Mouse (Mus musculus) cerebellum, adult 11 months (tissue): ENCODE data around the gene Runx2.

Experiments used
- DNase-seq: peaks from one replicate; pipeline ENCODE4 v3.0.0; 2022

Gene Runx2

DNA sequence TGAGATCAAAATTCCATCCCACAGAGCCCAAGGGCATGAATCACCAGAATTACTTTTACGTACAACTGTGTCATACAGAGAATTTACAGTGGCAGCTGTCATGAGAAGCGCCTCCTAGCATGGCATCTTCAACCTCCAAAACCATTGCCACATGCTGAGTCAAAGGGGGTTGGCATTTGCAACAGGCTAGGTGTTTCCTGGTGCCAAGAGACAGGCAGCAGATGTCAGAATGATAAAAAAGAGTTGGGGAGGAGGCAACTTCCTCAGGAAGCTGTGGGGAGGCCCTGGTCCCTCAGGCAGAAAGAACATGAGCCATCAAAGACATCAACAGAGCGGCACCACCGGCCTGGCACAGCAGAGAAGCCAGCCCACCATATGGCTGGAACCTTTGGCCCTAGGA lies 160.1 kb downstream of the Runx2 start:
- no peak for DNase-seq

DNA sequence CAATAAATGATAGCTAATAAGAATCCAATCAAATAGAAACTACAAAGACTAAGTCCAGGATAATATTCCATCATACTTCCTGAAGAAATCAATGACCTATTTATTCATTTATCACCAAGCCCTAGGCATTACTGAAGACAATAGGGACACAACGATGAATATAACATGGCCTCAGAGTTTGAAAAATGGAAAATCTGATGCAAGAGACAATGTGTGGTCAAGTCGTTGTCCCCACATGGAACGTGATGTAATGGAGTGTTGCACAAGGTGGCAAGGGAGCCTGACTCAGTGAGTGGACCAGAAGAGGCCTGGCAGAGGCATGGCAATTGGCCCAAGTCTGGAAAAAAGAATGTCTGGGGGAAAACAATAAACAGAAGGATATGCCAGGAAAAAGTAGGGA lies 161.5 kb downstream of the Runx2 start:
- no peak for DNase-seq

DNA sequence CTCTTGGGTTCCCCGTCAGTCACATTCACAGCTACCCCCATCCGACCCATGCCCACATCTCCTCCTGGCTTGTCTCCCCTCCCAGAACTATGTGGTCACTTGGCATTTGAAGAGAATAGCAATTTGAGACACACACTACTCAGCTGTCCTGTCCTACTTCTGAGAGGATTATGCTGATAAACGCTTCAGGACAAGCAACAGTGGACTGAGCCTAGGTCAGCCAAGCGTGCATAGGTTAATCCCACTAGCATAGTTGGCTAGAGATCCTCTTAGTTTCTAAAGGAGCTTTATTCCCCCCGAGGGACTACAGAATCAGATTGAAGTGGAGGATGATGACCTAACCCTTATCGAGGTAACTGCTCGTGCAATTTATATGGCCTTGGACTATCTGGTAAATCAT lies 162.5 kb downstream of the Runx2 start:
- DNase-seq: no peak

DNA sequence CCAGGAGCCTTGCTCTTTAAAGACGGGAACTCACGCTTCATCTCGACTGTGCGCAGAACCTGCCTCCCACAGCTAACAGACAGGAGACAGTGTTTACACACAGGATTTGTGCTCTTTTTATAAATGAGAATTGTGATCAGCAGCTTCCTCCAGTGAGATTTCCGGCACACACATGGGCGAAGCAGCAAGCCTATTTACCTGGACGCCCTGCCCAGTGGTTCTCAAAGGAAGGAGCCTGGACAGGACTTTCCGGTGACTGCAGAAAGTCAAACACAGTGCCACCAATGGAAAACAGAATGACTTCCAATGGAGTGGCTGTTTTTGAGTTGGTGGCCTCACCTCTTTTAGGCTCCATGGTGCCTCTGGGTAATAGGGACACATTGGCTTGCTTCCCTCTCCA lies 163.0 kb downstream of the Runx2 start:
- no peak for DNase-seq

DNA sequence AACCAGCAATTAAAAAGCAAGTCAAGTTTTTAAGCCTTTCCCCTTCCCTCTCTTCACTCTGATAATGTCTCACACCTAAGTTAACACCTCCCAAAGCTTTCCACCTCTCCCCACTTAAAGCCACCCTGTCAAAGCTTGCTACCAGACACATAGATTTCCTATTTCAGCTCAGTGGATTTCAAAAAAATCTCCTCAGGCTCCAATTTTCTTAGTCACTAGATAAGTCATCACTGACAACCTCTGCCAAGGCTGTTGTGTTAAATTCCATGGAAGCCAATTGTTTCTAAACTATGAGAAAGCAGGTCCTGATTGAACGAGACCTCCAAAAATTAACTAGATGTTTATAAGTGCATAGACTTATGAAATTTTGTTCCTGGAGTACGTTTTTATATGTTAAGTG lies 164.2 kb downstream of the Runx2 start:
- no peak for DNase-seq

DNA sequence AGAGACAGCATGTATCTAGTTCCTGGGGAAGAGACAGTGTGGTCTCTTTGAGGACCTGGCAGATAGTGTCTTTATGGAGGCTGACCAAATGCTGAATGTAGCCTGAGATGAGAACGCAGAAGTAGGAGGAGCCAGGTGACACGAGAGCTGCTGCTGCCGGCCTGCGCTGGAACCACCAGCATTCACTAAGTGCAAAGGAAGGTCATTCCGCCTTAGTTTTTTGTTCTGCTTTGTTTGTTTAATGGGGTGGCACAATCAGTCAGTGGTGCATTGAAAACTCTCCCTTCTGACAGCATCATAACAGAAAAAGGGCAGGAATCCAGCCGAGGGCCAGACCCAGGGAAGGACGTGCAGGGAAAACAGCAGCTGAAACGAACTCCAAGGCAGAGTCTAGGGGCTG lies 165.5 kb downstream of the Runx2 start:
- DNase-seq: no peak

DNA sequence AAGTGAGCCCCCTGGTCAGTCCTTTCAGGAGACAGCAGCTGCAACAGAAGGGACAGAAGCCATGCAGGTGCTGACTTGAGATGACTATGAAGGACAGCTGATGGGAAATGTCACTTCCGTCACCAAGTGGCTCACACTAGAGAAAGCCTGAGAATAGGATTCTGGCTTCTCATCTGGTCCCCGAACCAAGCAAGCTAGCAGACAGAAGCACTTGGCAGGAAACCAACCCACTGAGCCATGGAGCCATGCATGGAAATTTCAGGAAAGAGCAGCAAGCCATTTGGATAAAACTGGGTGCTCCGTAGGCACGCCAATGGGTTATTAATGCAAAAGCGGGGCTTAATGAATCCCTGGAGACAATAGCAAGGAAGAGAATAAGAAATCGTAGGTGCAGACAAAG lies 166.7 kb downstream of the Runx2 start:
- no peak for DNase-seq

DNA sequence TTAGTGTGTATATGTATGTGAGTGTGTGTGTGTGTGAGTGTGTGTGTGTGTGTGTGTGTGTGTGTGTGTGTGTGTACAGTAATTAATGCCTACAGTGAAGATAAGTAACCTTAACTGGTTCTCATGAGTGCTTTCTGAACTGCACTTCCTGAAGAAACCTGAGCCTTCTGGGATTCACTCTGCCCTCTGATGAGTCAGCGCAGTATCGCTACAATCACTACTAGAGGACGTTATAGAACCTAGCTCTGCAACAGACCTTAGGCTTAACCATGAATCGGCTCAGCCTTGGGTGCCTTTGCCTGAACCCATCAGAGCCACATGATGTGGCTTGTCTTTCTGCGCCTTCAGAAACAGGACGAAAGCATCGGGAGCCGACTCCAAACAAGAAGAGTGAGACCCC lies 169.5 kb downstream of the Runx2 start:
- no peak for DNase-seq

DNA sequence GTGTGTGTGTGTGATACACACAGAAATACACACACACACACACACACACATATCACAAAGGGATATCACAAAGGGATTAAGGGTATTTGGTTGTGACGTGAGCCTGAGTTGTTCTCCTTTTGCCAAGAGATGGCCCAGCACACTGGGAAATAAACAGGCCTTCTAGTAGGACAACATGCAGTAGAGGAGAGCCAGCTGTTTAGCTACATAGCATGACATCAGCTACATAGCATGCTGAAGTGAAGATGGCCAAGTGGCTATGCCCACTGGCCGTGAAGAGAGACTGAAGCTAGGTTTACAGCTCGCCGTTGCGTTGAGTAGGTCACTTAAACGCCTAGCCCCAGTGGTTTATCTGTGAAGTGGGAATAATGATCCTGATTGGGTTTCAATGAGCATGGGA lies 171.3 kb downstream of the Runx2 start:
- no peak for DNase-seq

DNA sequence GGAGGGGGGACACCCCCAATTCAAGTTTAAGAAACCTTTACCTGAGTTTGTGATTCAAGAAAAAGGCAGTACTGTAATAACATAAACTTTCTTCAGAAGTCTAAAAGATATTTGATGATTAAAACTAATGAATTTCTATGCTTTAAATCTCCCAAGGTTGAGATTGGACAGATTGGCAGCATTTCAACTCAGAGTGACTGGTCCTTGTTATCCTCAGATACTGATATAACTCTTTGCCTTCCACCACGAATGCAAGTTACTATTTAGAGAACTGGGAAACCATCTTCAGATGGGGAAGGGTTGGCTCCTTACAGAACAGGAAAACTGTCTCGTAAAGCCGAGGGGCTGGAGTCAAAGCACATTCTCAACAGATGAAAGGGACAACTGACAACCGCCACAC lies 172.5 kb downstream of the Runx2 start:
- DNase-seq: no peak

DNA sequence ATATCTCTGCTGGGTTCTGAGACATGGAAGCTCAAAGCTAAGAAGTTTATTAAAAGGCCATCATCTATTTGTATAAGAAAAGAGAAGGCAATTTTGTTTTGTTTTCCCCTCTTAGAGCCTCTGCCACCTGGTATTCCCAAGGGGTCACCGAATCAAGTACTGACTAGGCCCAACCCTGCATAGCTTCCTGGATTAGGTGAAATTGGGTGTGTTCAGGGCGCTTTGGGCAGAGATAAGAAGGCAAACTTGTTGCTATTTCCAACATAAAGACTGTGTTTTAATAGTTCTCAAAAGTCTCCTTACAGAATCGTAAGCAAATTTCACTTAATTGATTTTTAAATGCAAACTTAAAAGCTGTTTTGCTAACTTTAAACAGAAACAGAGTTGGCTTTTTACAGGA lies 173.7 kb downstream of the Runx2 start:
- DNase-seq: no peak

DNA sequence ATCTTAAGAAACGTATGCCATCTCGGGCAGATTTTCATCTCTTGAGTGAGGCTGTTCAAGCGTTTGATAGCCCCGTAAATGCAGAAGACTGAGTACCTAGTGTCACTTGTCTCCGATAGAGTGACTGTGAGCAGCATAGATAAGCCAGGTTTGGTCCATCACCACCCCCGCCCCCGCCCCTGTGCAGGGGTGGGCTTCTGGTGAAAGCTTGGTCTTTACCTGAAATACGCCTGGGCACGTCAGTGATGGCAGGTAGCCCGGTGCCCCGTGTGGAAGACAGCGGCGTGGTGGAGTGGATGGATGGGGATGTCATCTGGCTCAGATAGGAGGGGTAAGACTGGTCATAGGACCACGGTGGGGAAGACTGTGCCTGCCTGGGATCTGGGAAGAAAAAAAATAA lies 175.2 kb downstream of the Runx2 start:
- DNase-seq: no peak

DNA sequence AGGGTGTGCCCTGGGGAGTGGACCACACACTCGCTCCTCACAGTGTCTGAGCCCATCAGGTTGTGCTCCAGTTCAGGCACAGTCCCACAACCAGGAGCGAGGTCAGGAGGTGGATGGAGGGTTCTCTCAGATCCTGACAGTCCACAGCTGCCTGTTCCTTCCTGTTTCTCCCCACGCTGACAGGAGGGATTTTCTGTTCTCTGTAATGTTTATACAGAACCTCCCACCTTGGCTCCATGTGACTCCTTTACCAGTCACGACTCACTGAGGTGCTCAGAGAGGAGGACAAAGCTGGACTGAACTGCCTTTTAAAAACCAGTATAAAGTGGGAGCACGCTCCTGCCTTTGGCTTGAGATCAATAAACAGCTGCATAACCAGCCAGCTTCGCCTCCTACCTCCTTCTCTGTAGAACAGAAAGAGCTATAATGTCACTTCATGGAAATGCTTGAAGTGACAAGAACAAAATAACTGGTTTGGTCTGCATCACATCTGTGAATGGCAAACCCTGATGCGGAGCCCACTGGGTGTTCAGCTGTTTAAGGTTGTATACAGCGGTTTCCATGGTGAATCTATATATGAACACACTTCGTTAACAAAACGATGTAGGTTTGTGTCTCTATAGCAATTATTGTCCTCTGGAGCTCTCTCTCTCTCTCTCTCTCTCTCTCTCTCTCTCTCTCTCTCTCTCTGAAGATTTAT lies 177.3 kb downstream of the Runx2 start:
- DNase-seq: no peak

DNA sequence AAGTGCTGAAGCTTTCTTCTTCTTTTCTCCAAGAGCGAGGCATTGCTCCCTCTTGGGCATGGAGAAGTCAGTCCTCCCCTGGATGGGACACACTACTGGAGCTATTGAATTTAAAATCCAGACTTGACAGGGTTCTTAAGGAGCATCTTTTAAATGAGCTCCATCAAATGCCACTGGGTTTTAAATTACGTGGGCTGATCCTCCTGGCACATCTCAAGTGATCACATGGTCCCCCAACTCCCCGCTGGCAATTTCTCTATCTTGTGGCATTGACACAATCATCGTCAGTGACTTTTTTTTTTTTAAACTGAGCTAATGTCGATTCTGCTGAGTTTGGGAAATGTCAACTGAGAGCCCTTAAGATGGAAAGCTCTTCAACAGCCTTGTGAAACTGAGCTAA lies 180.1 kb downstream of the Runx2 start:
- no peak for DNase-seq

DNA sequence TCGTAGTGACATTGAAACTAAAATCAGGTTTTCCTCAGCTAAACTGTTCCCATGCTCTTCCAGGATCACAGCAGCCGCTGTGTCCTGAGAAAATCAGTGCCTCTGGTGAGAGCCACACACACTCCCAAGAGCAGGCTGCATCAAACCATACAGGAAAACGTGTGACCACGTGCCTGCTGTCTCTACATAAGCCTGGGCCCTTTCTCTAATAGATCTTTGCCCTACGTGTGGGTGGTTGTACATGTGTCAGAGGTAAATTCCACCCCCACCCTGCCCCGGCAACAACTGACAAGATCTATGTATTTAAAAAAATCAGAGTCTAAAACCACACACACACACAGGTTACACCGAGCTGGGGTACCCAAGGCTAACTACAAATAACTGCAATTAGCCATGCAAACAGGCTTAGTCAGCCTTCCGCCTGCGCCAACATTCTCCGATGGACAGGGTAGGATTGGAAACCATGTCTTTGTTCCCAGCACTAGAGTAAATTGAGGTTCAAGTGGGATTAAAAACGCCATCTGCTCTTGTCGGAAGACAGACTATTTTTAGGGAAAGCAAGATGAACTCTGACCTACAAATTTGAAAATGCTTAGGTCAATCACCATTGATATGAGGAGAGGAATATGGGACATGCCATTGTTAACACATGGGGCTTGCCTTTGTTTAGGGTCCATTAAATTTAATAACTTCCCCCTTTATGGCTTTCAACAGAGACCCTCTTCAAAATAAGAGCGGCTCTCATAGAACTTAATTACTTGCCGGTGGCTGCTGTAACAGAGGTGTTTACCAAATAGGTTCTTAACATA lies 180.8 kb downstream of the Runx2 start:
- DNase-seq: no peak

DNA sequence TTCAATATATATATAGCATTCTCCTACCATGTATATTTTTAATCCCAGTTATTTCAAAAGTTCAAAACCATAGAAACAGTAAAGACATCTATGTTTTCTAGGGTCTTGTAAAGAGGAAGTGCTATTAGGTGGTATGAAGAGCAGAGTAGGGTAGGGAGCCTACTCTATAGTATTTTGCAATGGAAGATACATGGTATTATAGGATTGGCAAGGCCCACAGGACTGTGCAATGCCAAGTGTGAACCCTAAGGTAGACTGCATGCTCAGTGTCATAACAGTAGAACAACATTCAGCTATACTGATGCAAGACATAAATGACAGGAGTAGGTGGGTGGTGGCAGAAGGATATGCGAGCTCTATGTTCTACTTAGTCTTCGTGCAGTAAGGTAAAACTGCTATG lies 181.7 kb downstream of the Runx2 start:
- no peak for DNase-seq

DNA sequence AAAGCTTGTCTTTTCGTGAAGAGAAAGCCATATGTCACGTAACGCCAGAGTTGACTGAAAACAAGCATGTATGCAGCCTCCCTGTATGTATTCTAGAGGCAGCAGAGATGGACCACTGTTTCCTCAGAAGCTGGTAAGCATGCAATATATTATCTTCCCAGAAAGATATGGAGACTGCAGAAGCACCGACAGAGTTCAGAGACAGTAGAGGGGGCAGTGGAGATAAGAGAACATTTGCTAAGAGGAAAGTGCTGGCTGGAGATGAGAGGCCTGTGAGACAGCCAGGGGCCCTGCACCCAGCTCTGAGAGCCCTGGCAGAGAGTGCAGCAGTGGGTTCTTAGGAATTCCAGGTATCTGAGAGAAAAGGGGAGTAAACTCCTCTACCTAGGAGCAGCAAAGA lies 182.3 kb downstream of the Runx2 start:
- DNase-seq: no peak

DNA sequence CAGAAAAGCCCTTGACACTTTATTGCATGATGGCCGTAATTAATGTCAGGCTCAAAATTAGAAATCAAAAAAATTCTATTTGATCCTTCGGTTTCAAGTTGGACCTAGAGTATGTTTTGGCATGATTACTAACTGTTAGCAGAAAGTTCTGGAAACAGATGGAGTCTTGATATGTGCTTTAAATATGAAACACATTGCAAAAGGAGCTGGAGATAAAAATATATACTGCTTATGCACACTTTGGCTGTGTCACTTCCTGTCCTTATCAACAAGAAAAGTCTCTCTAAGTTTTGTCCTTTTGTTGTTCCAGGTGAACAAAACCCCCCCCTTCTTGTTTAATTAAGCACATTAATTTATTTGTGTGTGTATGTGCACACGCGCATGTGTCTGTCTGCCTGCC lies 183.0 kb downstream of the Runx2 start:
- no peak for DNase-seq

DNA sequence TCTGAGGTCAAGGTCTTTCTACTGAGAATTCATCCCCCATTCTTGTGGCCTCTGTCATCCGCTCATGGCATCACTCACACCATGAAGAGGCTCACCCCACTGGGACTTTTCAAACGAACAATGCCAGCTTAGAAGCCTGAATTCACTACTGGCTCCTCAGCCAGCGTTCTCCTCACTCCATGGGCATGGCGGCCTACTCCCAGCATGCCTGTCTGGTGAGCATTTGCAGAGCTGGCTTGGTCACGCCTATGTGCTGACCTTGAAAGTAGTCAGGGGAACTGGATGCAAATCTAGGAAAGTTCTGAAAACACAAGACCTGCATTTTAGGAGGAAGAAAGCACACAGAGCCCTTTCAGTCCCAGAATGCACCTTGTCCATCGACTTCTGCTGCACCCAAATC lies 187.3 kb downstream of the Runx2 start:
- DNase-seq: no peak

DNA sequence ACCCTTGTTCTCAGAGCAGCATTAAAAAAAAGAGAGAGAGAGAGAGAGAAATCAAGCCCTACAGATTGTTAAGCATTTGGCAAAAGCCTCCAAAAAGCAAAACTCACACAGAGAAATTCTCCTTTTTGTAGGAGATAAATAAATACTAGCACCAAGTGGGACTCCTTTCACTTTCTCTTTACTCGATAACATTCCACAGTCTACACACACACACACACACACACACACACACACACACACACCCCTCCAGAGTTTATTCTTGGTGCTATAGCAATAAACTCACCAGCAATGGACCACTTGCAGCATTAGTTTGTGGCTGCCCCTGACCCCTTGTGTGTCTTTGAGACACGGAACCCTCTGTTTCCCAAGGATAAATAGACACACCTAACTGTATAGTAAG lies 190.9 kb downstream of the Runx2 start:
- DNase-seq: no peak

DNA sequence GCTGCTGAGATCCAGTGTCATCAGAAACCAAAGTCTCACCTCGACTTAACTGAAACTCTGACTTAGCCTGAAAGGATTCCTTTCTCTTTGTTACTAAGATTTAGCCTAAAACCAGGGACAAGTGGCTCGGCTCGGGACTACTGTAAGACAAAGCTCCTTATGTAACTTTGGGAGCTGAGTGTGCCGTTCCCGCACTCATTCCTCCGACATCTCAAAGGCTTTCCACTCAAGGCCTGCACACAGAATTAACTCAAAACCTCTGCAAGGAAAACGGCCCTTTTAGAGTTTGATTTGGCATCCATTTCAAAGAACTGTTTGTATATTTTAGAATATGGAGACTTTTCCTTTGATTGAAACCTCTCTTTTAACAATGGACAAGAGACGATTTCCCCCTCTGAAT lies 191.3 kb downstream of the Runx2 start:
- DNase-seq: no peak

DNA sequence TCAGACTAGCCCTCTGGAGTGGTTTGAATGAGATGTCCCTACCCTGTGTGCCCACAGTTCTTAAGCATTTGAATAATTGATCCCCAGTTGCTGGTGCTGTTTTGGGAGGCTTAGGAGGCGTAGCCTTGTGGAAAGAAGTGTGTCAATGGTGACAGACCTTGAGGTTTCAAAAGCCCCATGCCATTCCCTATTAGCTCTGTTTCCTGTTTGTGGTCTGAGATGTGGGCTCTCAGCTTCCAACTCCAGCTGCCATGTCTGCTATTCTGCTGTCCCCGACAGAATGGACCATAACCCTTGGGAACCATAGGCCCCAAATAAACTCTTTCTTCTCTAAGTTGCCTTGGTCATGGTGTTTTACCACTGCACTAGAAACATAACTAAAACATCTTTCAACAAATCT lies 194.1 kb downstream of the Runx2 start:
- DNase-seq: no peak

DNA sequence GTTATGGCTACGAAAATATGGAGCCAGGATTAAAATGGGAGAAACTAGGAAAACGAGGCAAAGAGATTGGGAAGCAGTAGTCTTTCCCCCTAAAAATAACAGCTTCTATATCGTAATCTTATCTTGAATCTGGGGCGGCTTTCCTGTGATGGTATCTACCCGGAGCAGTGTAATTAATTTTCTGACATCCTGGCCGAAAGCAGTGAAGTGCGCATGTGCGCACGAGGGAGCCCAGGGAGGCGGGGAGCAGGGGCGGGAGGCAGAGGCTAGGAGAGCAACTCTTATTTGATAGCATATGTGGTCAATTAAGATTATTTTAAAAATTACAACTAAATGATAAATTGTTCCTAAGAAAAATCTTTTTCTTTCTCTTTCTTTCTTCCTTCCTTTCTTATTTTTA lies 195.9 kb downstream of the Runx2 start:
- peak; percentile 49 for DNase-seq

DNA sequence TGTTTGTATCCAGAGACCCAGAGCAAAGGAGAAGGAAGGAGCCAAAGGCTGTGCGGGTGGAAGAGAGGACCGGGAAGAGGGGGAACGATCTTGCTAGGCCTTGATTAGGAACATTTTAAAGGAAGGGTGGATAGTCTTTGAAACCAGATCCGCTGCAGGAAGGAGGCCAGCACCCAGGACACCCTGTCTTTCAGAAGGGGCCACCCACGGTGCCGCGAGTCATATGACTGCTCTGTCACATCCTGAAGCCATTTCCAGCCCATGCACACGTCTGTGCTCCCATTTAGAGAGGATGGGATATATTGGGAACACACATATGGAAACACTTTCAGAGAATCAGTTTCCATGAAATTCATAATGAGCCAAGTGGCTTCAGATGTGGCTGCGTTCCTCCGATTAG lies 196.4 kb downstream of the Runx2 start:
- DNase-seq: peak; percentile 12

DNA sequence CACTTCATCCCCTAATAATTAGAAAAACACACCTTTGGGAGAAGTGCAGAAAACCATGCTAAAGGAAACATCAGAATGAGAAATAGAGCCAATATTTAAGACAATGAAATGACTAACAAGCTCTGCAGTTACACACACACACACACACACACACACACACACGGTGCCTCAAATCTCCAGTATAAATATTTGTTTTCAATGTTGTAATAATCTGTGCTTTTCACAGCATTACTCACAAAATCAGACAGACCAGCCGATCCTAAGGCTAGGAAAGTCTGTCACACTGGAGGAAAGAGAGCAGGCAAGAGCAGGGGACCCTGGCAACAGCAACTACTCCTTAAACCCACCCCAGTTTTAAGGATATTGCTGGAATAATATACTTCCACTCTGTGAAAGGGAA lies 196.9 kb downstream of the Runx2 start:
- no peak for DNase-seq
